Mouse (Mus musculus) bone marrow, adult 2 months (tissue): Measurements from ENCODE around the gene Prcp.

ENCODE experiments used
- CTCF ChIP-seq: fragments of 200-500 bp; IDR thresholded peaks from 2 replicates; pipeline ENCODE4 v1.5.1; 2011; ENCODE audit warnings: low read length, control low read depth; ENCODE audit not compliant: control insufficient read depth, insufficient read depth
- POLR2A ChIP-seq: fragments of 200-500 bp; IDR thresholded peaks from 2 replicates; pipeline ENCODE4 v1.6.1; 2011; ENCODE audit warnings: low read depth, mild to moderate bottlenecking, control low read depth, low read length, borderline replicate concordance; ENCODE audit not compliant: control insufficient read depth

- TF ChIP-seq CTCF: no peak
- TF ChIP-seq POLR2A: no peak
Measured at GRCm38 (mm10) chr7:92870161-92870560, 4.1 kb upstream of the Prcp start.
